Mouse (Mus musculus): ENCODE results near the gene Serpina3g.

- no peak for TF ChIP-seq CTCF (IDR thresholded peaks at IDR 0.05; ENCODE audit: low read depth, low read length)
- no peak for TF ChIP-seq GATA2 (IDR thresholded peaks at IDR 0.05; ENCODE audit: borderline replicate concordance, low read depth, low read length)
Measured at GRCm38 (mm10) chr12:104213689-104214444, 22.2 kb upstream of the Serpina3g start.

Data from G1E (cell line).